Mouse (Mus musculus) liver, embryonic 14.5 days (tissue): ENCODE measurements around the gene Ppp1r9b.

Experiments used
- CTCF ChIP-seq: IDR thresholded peaks from 2 replicates; pipeline ENCODE4 v1.5.1; 2016; ENCODE audit warnings: antibody characterized with exemption, low read depth, control low read depth
- EP300 ChIP-seq: IDR thresholded peaks from 2 replicates; pipeline ENCODE4 v1.6.1; 2016; ENCODE audit warnings: antibody characterized with exemption, low read depth

DNA sequence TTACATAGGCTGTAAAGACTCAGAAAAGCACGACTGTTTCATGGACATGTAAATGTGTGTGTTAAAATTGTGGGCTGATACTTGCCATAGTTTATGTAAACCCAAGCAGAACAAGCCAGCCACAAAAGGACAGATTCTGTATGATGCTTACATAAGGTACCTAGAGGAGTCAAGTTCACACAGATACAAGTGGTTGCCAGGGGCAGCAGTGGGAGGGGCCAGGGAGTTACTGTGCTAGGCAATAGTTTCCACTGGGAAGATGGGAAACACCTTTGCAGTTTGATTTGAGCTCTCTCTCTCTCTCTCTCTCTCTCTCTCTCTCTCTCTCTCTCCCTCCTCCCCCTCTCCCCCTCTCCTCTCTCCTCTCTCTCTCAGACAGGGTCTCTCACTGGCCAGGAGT, 5.7 kb upstream of the Ppp1r9b start:
- TF ChIP-seq CTCF (no peak), EP300 (no peak)
